Mouse (Mus musculus) mouse embryonic stem cell (cell line): ENCODE measurements around the gene Cyp51.

Experiments
- in situ Hi-C, 2 experiments: fragments of 300-500 bp; cut with MboI; formaldehyde crosslinking; loops; 1 replicate in 1 of 2; 3 replicates in 1 of 2; pipeline ENCODE4 v1.14.3; 2019 to 2020; ENCODE audit warnings: low sequenced_read_pairs in 2 of 2, low pct_unique_long_range_greater_than_20kb in 1 of 2, mixed read lengths in 1 of 2; ENCODE audit not compliant: unreplicated experiment in 1 of 2

Cyp51 gene

GRCm38 (mm10) chr5:4040372-4040771, 64.2 kb downstream of the Cyp51 start:
- in situ Hi-C loops, result no loop called here

- in situ Hi-C loops, result no loop called here
Measured at GRCm38 (mm10) chr5:4039351-4039750, 65.2 kb downstream of the Cyp51 start.

GRCm38 (mm10) chr5:4036686-4037085, 67.9 kb downstream of the Cyp51 start:
- in situ Hi-C loops, result no loop called here

- in situ Hi-C loops, result no loop called here
Measured at GRCm38 (mm10) chr5:4031846-4032245, 72.7 kb downstream of the Cyp51 start.
